Comparison of ENCODE assay signal across 8 mouse cellular contexts in the genomic region with DNA sequence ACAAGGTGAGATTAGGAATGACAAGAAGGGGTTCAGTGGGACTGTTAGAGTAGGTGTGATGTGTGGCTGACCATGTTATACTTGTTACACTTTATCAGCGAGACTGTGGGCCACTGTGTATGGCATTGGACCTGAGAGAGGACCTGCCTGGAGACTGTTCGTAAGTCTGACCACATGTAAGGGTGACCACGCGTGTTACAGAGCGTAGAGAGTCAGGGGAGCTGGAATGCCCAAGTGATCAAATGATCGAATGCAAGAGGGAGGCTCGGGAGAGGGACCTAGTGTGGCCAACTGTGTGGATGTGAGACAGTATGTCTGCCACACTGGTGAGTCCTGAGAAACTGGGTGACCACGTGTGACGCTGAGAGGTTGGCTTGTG. TPM values are rescaled to one million over a fixed set of nuclear protein-coding genes. Genes with fewer than 3 reads are reported as not detected.
DNase-seq lines count a peak whose midpoint lies in the region; ATAC-seq and TF ChIP-seq lines count a peak whose summit lies in the region.

No protein-coding gene starts in this region.

- 0 out of 2 replicates have a peak, but pooled peaks cover 7% of the 10 kb centered on the region for H3K27me3 ChIP-seq in kidney, postnatal 0 days (ENCODE audit: insufficient read depth, low read length)
- H3K27me3 ChIP-seq in embryonic facial prominence, embryonic 15.5 days, result peaks cover 8% of the 10 kb centered on the region
- peaks cover 7% of the 10 kb centered on the region; the same call in 1 of the 2 replicates for H3K27me3 ChIP-seq in intestine, embryonic 14.5 days (replicated peaks; ENCODE audit: control insufficient read depth, insufficient read depth, low read length)
- H3K27me3 ChIP-seq in midbrain, postnatal 0 days (ENCODE audit: insufficient read depth, low read length), result 0 out of 2 replicates have a peak, but pooled peaks cover 8% of the 10 kb centered on the region

- TF ChIP-seq CTCF in kidney, postnatal 0 days (IDR thresholded peaks at IDR 0.05; ENCODE audit: low read depth), result no peak
- no peak for TF ChIP-seq CTCF in midbrain, postnatal 0 days (IDR thresholded peaks at IDR 0.05)

- ATAC-seq in kidney, postnatal 0 days (replicated peaks; ENCODE audit: low FRiP score, low read depth), result no peak
- no peak for ATAC-seq in embryonic facial prominence, embryonic 15.5 days (ENCODE audit: insufficient number of reproducible peaks, low FRiP score, low TSS enrichment, low read depth)
- no peak; the same call in 1 of the 2 replicates for ATAC-seq in intestine, embryonic 14.5 days (replicated peaks; ENCODE audit: low FRiP score, low TSS enrichment, low read depth)
- ATAC-seq in midbrain, postnatal 0 days (ENCODE audit: low FRiP score), result peak; percentile 11; the same call in 1 of the 2 replicates

- no peak for DNase-seq in kidney, postnatal 0 days (ENCODE audit: low spot score)
- no peak for DNase-seq in kidney, adult 9 months
- DNase-seq in intestine, embryonic 14.5 days (ENCODE audit: low spot score), result no peak
- no peak for DNase-seq in midbrain, postnatal 0 days (ENCODE audit: low spot score)
- no peak for DNase-seq in cerebellum, postnatal 4 days (ENCODE audit: low spot score in 2 of 2)
- no peak for DNase-seq in urinary bladder, postnatal 4 days (ENCODE audit: low spot score in 2 of 2)
- no peak for DNase-seq in frontal cortex, postnatal 36 days (ENCODE audit: low spot score in 2 of 2)

- no peaks in the 10 kb centered on the region for H3K36me3 ChIP-seq in kidney, postnatal 0 days (ENCODE audit: insufficient read depth, low read length)
- peaks cover 12% of the 10 kb centered on the region; the same call in 1 of the 2 replicates for H3K36me3 ChIP-seq in embryonic facial prominence, embryonic 15.5 days
- H3K36me3 ChIP-seq in intestine, embryonic 14.5 days (ENCODE audit: control insufficient read depth, insufficient read depth, low read length), result 0 out of 2 replicates have a peak, but pooled peaks cover 4% of the 10 kb centered on the region
- H3K36me3 ChIP-seq in midbrain, postnatal 0 days (ENCODE audit: insufficient read depth, low read length), result peaks cover 4% of the 10 kb centered on the region; the same call in 1 of the 2 replicates

- WGBS in kidney, postnatal 0 days, result 34% methylated on average over 9 of the region's 9 CpGs
- 29% methylated on average over 9 of the region's 9 CpGs for WGBS in embryonic facial prominence, embryonic 15.5 days
- WGBS in intestine, embryonic 14.5 days, result 40% methylated on average over 9 of the region's 9 CpGs
- 46% methylated on average over 9 of the region's 9 CpGs for WGBS in midbrain, postnatal 0 days

- H3K4me1 ChIP-seq in kidney, postnatal 0 days (replicated peaks; ENCODE audit: insufficient read depth, low read length), result no peaks in the 10 kb centered on the region
- peaks cover 64% of the 10 kb centered on the region for H3K4me1 ChIP-seq in embryonic facial prominence, embryonic 15.5 days
- H3K4me1 ChIP-seq in intestine, embryonic 14.5 days (replicated peaks; ENCODE audit: control insufficient read depth, insufficient read depth, low read length), result peaks cover 24% of the 10 kb centered on the region
- H3K4me1 ChIP-seq in midbrain, postnatal 0 days (ENCODE audit: insufficient read depth, low read length), result no peaks in the 10 kb centered on the region

- H3K9me3 ChIP-seq in kidney, postnatal 0 days (replicated peaks; ENCODE audit: low read length), result no peaks in the 10 kb centered on the region
- H3K9me3 ChIP-seq in embryonic facial prominence, embryonic 15.5 days (replicated peaks), result no peaks in the 10 kb centered on the region
- H3K9me3 ChIP-seq in intestine, embryonic 14.5 days (ENCODE audit: control insufficient read depth, low read length), result no peaks in the 10 kb centered on the region
- no peaks in the 10 kb centered on the region for H3K9me3 ChIP-seq in midbrain, postnatal 0 days (ENCODE audit: low read length)

- H3K27ac ChIP-seq in kidney, postnatal 0 days, result no peak overlapping the region
- H3K27ac ChIP-seq in embryonic facial prominence, embryonic 15.5 days (replicated peaks), result peak overlapping the region; percentile 96; the same call in 1 of the 2 replicates
- no peak overlapping the region for H3K27ac ChIP-seq in intestine, embryonic 14.5 days (ENCODE audit: low read depth)
- no peak overlapping the region for H3K27ac ChIP-seq in midbrain, postnatal 0 days (ENCODE audit: low read depth, low read length)

- no peak overlapping the region for H3K9ac ChIP-seq in kidney, postnatal 0 days (ENCODE audit: low read depth, low read length)
- H3K9ac ChIP-seq in embryonic facial prominence, embryonic 15.5 days, result no peak overlapping the region
- peak overlapping the region; percentile 20; the same call in 1 of the 2 replicates for H3K9ac ChIP-seq in intestine, embryonic 14.5 days (ENCODE audit: low read length)
- H3K9ac ChIP-seq in midbrain, postnatal 0 days (replicated peaks; ENCODE audit: low read length, poor library complexity, severe bottlenecking), result no peak overlapping the region

- H3K4me3 ChIP-seq in kidney, postnatal 0 days (replicated peaks; ENCODE audit: low read depth, low read length), result peak overlapping the region; percentile 29; the same call in 1 of the 2 replicates
- H3K4me3 ChIP-seq in embryonic facial prominence, embryonic 15.5 days (replicated peaks), result peak overlapping the region; percentile 40
- H3K4me3 ChIP-seq in intestine, embryonic 14.5 days (ENCODE audit: low read depth, low read length), result peak overlapping the region; percentile 32
- no peak overlapping the region for H3K4me3 ChIP-seq in midbrain, postnatal 0 days (ENCODE audit: low read depth, low read length)

- H3K4me2 ChIP-seq in kidney, postnatal 0 days (ENCODE audit: low read length), result peak overlapping the region; percentile 69; the same call in 1 of the 2 replicates
- peak overlapping the region; percentile 67 for H3K4me2 ChIP-seq in embryonic facial prominence, embryonic 15.5 days (replicated peaks)
- peak overlapping the region; percentile 63 for H3K4me2 ChIP-seq in intestine, embryonic 14.5 days (ENCODE audit: low read length)
- peak overlapping the region; percentile 46 for H3K4me2 ChIP-seq in midbrain, postnatal 0 days (ENCODE audit: low read depth, low read length, poor library complexity, severe bottlenecking)

RNA-seq across cellular contexts. Expression of gene Gng8, which starts 0.8 kb away (rescaled TPM):
- polyA plus RNA-seq in kidney, postnatal 0 days (2015; fragmentation: Nextera tagmentation; extraction: Ambion mirVana), result 7.3 and 8.9 TPM in 2 replicates
- 27.8 and 36.3 TPM in 2 replicates for polyA plus RNA-seq in embryonic facial prominence, embryonic 15.5 days (2015; fragmentation: Nextera tagmentation; extraction: Ambion mirVana)
- 12.5 and 13.9 TPM in 2 replicates for polyA plus RNA-seq in intestine, embryonic 14.5 days (2014; fragmentation: Nextera tagmentation; extraction: Ambion mirVana)
- 1.9 and 5.2 TPM in 2 replicates for total RNA-seq in midbrain, postnatal 0 days (2014; rRNA removed)
- polyA plus RNA-seq in midbrain, postnatal 0 days (2015; fragmentation: Nextera tagmentation; extraction: Ambion mirVana), result 12.3 and 15.9 TPM in 2 replicates

RNA-seq across cellular contexts. Expression of gene Ptgir, which starts 13.9 kb away (rescaled TPM):
- 2.2 and 2.3 TPM in 2 replicates for polyA plus RNA-seq in kidney, postnatal 0 days (2015; fragmentation: Nextera tagmentation; extraction: Ambion mirVana)
- 2.5 and 3.1 TPM in 2 replicates for polyA plus RNA-seq in embryonic facial prominence, embryonic 15.5 days (2015; fragmentation: Nextera tagmentation; extraction: Ambion mirVana)
- 2.2 and 2.3 TPM in 2 replicates for polyA plus RNA-seq in intestine, embryonic 14.5 days (2014; fragmentation: Nextera tagmentation; extraction: Ambion mirVana)
- total RNA-seq in midbrain, postnatal 0 days (2014; rRNA removed), result 0.11 and 0.14 TPM in 2 replicates
- polyA plus RNA-seq in midbrain, postnatal 0 days (2015; fragmentation: Nextera tagmentation; extraction: Ambion mirVana), result 0.11 TPM in 1 of 2 replicates, not detected in the other

RNA-seq across cellular contexts. Expression of gene Dact3, which starts 17.2 kb away (rescaled TPM):
- polyA plus RNA-seq in kidney, postnatal 0 days (2015; fragmentation: Nextera tagmentation; extraction: Ambion mirVana), result 3.7 and 4.3 TPM in 2 replicates
- polyA plus RNA-seq in embryonic facial prominence, embryonic 15.5 days (2015; fragmentation: Nextera tagmentation; extraction: Ambion mirVana), result 5.4 and 6.3 TPM in 2 replicates
- polyA plus RNA-seq in intestine, embryonic 14.5 days (2014; fragmentation: Nextera tagmentation; extraction: Ambion mirVana), result 5.3 and 5.5 TPM in 2 replicates
- total RNA-seq in midbrain, postnatal 0 days (2014; rRNA removed), result 86.0 and 107 TPM in 2 replicates
- 7.5 and 7.7 TPM in 2 replicates for polyA plus RNA-seq in midbrain, postnatal 0 days (2015; fragmentation: Nextera tagmentation; extraction: Ambion mirVana)

RNA-seq across cellular contexts. Expression of gene Calm3, which starts 31.6 kb away (rescaled TPM):
- 134 and 136 TPM in 2 replicates for polyA plus RNA-seq in kidney, postnatal 0 days (2015; fragmentation: Nextera tagmentation; extraction: Ambion mirVana)
- 117 and 138 TPM in 2 replicates for polyA plus RNA-seq in embryonic facial prominence, embryonic 15.5 days (2015; fragmentation: Nextera tagmentation; extraction: Ambion mirVana)
- 184 and 190 TPM in 2 replicates for polyA plus RNA-seq in intestine, embryonic 14.5 days (2014; fragmentation: Nextera tagmentation; extraction: Ambion mirVana)
- 1,835 and 1,985 TPM in 2 replicates for total RNA-seq in midbrain, postnatal 0 days (2014; rRNA removed)
- 467 and 471 TPM in 2 replicates for polyA plus RNA-seq in midbrain, postnatal 0 days (2015; fragmentation: Nextera tagmentation; extraction: Ambion mirVana)

RNA-seq across cellular contexts. Expression of gene Prkd2, which starts 49.6 kb away (rescaled TPM):
- polyA plus RNA-seq in kidney, postnatal 0 days (2015; fragmentation: Nextera tagmentation; extraction: Ambion mirVana), result 12.8 and 15.1 TPM in 2 replicates
- polyA plus RNA-seq in embryonic facial prominence, embryonic 15.5 days (2015; fragmentation: Nextera tagmentation; extraction: Ambion mirVana), result 22.1 and 23.0 TPM in 2 replicates
- 12.0 and 12.8 TPM in 2 replicates for polyA plus RNA-seq in intestine, embryonic 14.5 days (2014; fragmentation: Nextera tagmentation; extraction: Ambion mirVana)
- 3.2 and 4.9 TPM in 2 replicates for total RNA-seq in midbrain, postnatal 0 days (2014; rRNA removed)
- 3.9 TPM in 2 replicates for polyA plus RNA-seq in midbrain, postnatal 0 days (2015; fragmentation: Nextera tagmentation; extraction: Ambion mirVana)
